ENCODE assay signal across 8 mouse cellular contexts in genomic region chr14:62555309-62555829, GRCm38 (mm10). TPM values are rescaled to one million over a fixed set of nuclear protein-coding genes. Genes with fewer than 3 reads are reported as not detected.
DNase-seq lines count a peak whose midpoint lies in the region; ATAC-seq and TF ChIP-seq lines count a peak whose summit lies in the region.

Gene Fam124a (plus strand): TSS chr14:62555737.

- peak; percentile 44 for TF ChIP-seq CTCF in midbrain, postnatal 0 days (IDR thresholded peaks at IDR 0.05)

- peak; percentile 89 for ATAC-seq in forebrain, embryonic 11.5 days (replicated peaks; ENCODE audit: low FRiP score)
- peak; percentile 53; the same call in 1 of the 2 replicates for ATAC-seq in heart, embryonic 13.5 days (ENCODE audit: extremely low read depth, insufficient number of reproducible peaks, low FRiP score, low TSS enrichment)
- peak; percentile 92 for ATAC-seq in kidney, embryonic 16.5 days (ENCODE audit: low FRiP score, low TSS enrichment)
- ATAC-seq in midbrain, postnatal 0 days (ENCODE audit: low FRiP score) = peak; percentile 91
- ATAC-seq in stomach, embryonic 14.5 days (ENCODE audit: insufficient number of reproducible peaks, insufficient read depth, low FRiP score, low read depth) = peak; percentile 91

- WGBS in forebrain, embryonic 11.5 days = under 1% methylated on average over 51 of the region's 51 CpGs
- under 1% methylated on average over 51 of the region's 51 CpGs for WGBS in heart, embryonic 13.5 days
- under 1% methylated on average over 48 of the region's 51 CpGs for WGBS in kidney, embryonic 16.5 days
- WGBS in midbrain, postnatal 0 days = 0% methylated on average over 39 of the region's 51 CpGs
- WGBS in stomach, embryonic 14.5 days = under 1% methylated on average over 39 of the region's 51 CpGs

- DNase-seq in CD4-positive helper T cell, adult 2 months (ENCODE audit: low read depth, low spot score) = peak; percentile 46
- DNase-seq in forebrain, embryonic 11.5 days (ENCODE audit: low spot score) = peak; percentile 90
- DNase-seq in liver = peak; percentile 75
- DNase-seq in midbrain, postnatal 0 days (ENCODE audit: low spot score) = peak; percentile 93

- H3K27ac ChIP-seq in brown adipose tissue, adult 24 weeks (replicated peaks; ENCODE audit: low read depth, low read length) = 0 out of 2 replicates have a peak within 1 kb of the TSS, but pooled peaks have one; percentile 23
- H3K27ac ChIP-seq in forebrain, embryonic 11.5 days (ENCODE audit: low read depth, low read length) = peak within 1 kb of the TSS; percentile 46; the same call in 1 of the 2 replicates
- H3K27ac ChIP-seq in heart, embryonic 13.5 days (replicated peaks) = no peak within 1 kb of the TSS
- no peak within 1 kb of the TSS for H3K27ac ChIP-seq in kidney, embryonic 16.5 days (ENCODE audit: low read length)
- H3K27ac ChIP-seq in midbrain, postnatal 0 days (ENCODE audit: low read depth, low read length) = peak within 1 kb of the TSS; percentile 27
- H3K27ac ChIP-seq in stomach, embryonic 14.5 days (ENCODE audit: low read length) = no peak within 1 kb of the TSS

- H3K27me3 ChIP-seq in forebrain, embryonic 11.5 days (ENCODE audit: control insufficient read depth, insufficient read depth, low read length) = no peaks in the 10 kb centered on the region; the same call in 1 of the 2 replicates
- peaks cover 38% of the 10 kb centered on the region for H3K27me3 ChIP-seq in heart, embryonic 13.5 days (replicated peaks)
- 0 out of 2 replicates have a peak, but pooled peaks cover 5% of the 10 kb centered on the region for H3K27me3 ChIP-seq in kidney, embryonic 16.5 days (ENCODE audit: insufficient read depth, low read length)
- H3K27me3 ChIP-seq in midbrain, postnatal 0 days (ENCODE audit: insufficient read depth, low read length) = no peaks in the 10 kb centered on the region
- H3K27me3 ChIP-seq in stomach, embryonic 14.5 days (ENCODE audit: control insufficient read depth, insufficient read depth, low read length) = no peaks in the 10 kb centered on the region

- peak within 1 kb of the TSS; percentile 93 for H3K4me2 ChIP-seq in forebrain, embryonic 11.5 days (ENCODE audit: low read depth, low read length, severe bottlenecking)
- peak within 1 kb of the TSS; percentile 97 for H3K4me2 ChIP-seq in heart, embryonic 13.5 days
- peak within 1 kb of the TSS; percentile 93 for H3K4me2 ChIP-seq in kidney, embryonic 16.5 days (replicated peaks; ENCODE audit: low read depth, low read length)
- H3K4me2 ChIP-seq in midbrain, postnatal 0 days (ENCODE audit: low read depth, low read length, poor library complexity, severe bottlenecking) = peak within 1 kb of the TSS; percentile 78
- H3K4me2 ChIP-seq in stomach, embryonic 14.5 days (replicated peaks; ENCODE audit: low read depth, low read length) = peak within 1 kb of the TSS; percentile 95

- peak within 1 kb of the TSS; percentile 83 for H3K9ac ChIP-seq in forebrain, embryonic 11.5 days (ENCODE audit: low read length)
- H3K9ac ChIP-seq in heart, embryonic 13.5 days = peak within 1 kb of the TSS; percentile 84
- H3K9ac ChIP-seq in kidney, embryonic 16.5 days (replicated peaks; ENCODE audit: low read length) = peak within 1 kb of the TSS; percentile 74
- H3K9ac ChIP-seq in midbrain, postnatal 0 days (replicated peaks; ENCODE audit: low read length, poor library complexity, severe bottlenecking) = peak within 1 kb of the TSS; percentile 84
- peak within 1 kb of the TSS; percentile 38; the same call in 1 of the 2 replicates for H3K9ac ChIP-seq in stomach, embryonic 14.5 days (replicated peaks; ENCODE audit: low read depth, low read length)

- no peaks in the 10 kb centered on the region for H3K36me3 ChIP-seq in forebrain, embryonic 11.5 days (ENCODE audit: control insufficient read depth, insufficient read depth, low read length)
- H3K36me3 ChIP-seq in heart, embryonic 13.5 days = no peaks in the 10 kb centered on the region
- H3K36me3 ChIP-seq in kidney, embryonic 16.5 days (ENCODE audit: insufficient read depth, low read length) = no peaks in the 10 kb centered on the region
- no peaks in the 10 kb centered on the region for H3K36me3 ChIP-seq in midbrain, postnatal 0 days (ENCODE audit: insufficient read depth, low read length)
- no peaks in the 10 kb centered on the region for H3K36me3 ChIP-seq in stomach, embryonic 14.5 days (ENCODE audit: control insufficient read depth, insufficient read depth, low read length)

- H3K9me3 ChIP-seq in forebrain, embryonic 11.5 days (ENCODE audit: control insufficient read depth, low read length) = no peaks in the 10 kb centered on the region
- no peaks in the 10 kb centered on the region for H3K9me3 ChIP-seq in heart, embryonic 13.5 days
- no peaks in the 10 kb centered on the region for H3K9me3 ChIP-seq in kidney, embryonic 16.5 days (ENCODE audit: low read length)
- H3K9me3 ChIP-seq in midbrain, postnatal 0 days (ENCODE audit: low read length) = no peaks in the 10 kb centered on the region
- no peaks in the 10 kb centered on the region for H3K9me3 ChIP-seq in stomach, embryonic 14.5 days (ENCODE audit: control insufficient read depth, low read depth, low read length)

- peaks cover 2% of the 10 kb centered on the region; the same call in 1 of the 2 replicates for H3K4me1 ChIP-seq in brown adipose tissue, adult 24 weeks (ENCODE audit: control insufficient read depth, insufficient read depth, insufficient read length, low read length)
- H3K4me1 ChIP-seq in forebrain, embryonic 11.5 days (replicated peaks; ENCODE audit: control insufficient read depth, insufficient read depth, low read length) = peaks cover 4% of the 10 kb centered on the region; the same call in 1 of the 2 replicates
- H3K4me1 ChIP-seq in heart, embryonic 13.5 days = peaks cover 20% of the 10 kb centered on the region
- peaks cover 8% of the 10 kb centered on the region; the same call in 1 of the 2 replicates for H3K4me1 ChIP-seq in kidney, embryonic 16.5 days (ENCODE audit: insufficient read depth, low read length)
- H3K4me1 ChIP-seq in midbrain, postnatal 0 days (ENCODE audit: insufficient read depth, low read length) = peaks cover 11% of the 10 kb centered on the region; the same call in 1 of the 2 replicates
- peaks cover 4% of the 10 kb centered on the region for H3K4me1 ChIP-seq in stomach, embryonic 14.5 days (ENCODE audit: control insufficient read depth, insufficient read depth, low read length)

- H3K4me3 ChIP-seq in brown adipose tissue, adult 24 weeks (ENCODE audit: insufficient read depth, low read depth, low read length) = peak within 1 kb of the TSS; percentile 91
- peak within 1 kb of the TSS; percentile 66 for H3K4me3 ChIP-seq in forebrain, embryonic 11.5 days (ENCODE audit: low read depth, low read length)
- H3K4me3 ChIP-seq in heart, embryonic 13.5 days = peak within 1 kb of the TSS; percentile 75
- peak within 1 kb of the TSS; percentile 64 for H3K4me3 ChIP-seq in kidney, embryonic 16.5 days (ENCODE audit: low read length)
- peak within 1 kb of the TSS; percentile 77 for H3K4me3 ChIP-seq in midbrain, postnatal 0 days (ENCODE audit: low read depth, low read length)
- H3K4me3 ChIP-seq in stomach, embryonic 14.5 days (ENCODE audit: low read depth, low read length) = peak within 1 kb of the TSS; percentile 61

RNA-seq across cellular contexts. Expression of gene Fam124a, which starts in this region (rescaled TPM):
- polyA plus RNA-seq in brown adipose tissue, adult 24 weeks (2012; ENCODE audit: insufficient read depth, insufficient read length, missing spikeins) = 3.4 TPM in 2 replicates
- 7.4 and 9.2 TPM in 2 replicates for polyA plus RNA-seq in forebrain, embryonic 11.5 days (2014; fragmentation: Nextera tagmentation; extraction: Ambion mirVana)
- 2.4 and 3.5 TPM in 2 replicates for polyA plus RNA-seq in heart, embryonic 13.5 days (2015; fragmentation: Nextera tagmentation; extraction: Ambion mirVana)
- 7.0 and 8.9 TPM in 2 replicates for polyA plus RNA-seq in kidney, embryonic 16.5 days (2015; fragmentation: Nextera tagmentation; extraction: Ambion mirVana)
- total RNA-seq in midbrain, postnatal 0 days (2014; rRNA removed) = 43.4 and 45.5 TPM in 2 replicates
- 41.5 and 42.1 TPM in 2 replicates for polyA plus RNA-seq in midbrain, postnatal 0 days (2015; fragmentation: Nextera tagmentation; extraction: Ambion mirVana)
- polyA plus RNA-seq in stomach, embryonic 14.5 days (2014; fragmentation: Nextera tagmentation; extraction: Ambion mirVana) = 3.5 and 4.1 TPM in 2 replicates

Comparison
In these comparisons a context has a peak if more than half of its experiments do, and no peak if none do; other contexts are left out.
1. H3K27ac ChIP-seq: peak in brown adipose tissue, adult 24 weeks (single experiment), forebrain, embryonic 11.5 days (single experiment) and midbrain, postnatal 0 days (single experiment); none in heart, embryonic 13.5 days (single experiment), kidney, embryonic 16.5 days (single experiment) and stomach, embryonic 14.5 days (single experiment).
2. Peak in every context shown above with its lines, with median percentiles within 50 percentile points of each other: DNase-seq, H3K4me3 ChIP-seq, ATAC-seq, H3K4me2 ChIP-seq and H3K9ac ChIP-seq.